Mouse (Mus musculus) midbrain, postnatal 0 days (tissue): ENCODE measurements around the gene Gramd1b. TPM values are rescaled to one million over a fixed set of nuclear protein-coding genes. Genes with fewer than 3 reads are reported as not detected.

Source experiments
- ATAC-seq: fragments of 200-750 bp; cut with Nextera tagmentation; 2 replicates; pipeline ENCODE4 v1.8.0; 2017; ENCODE audit warnings: moderate number of reproducible peaks, mild to moderate bottlenecking, moderate TSS enrichment, moderate library complexity; ENCODE audit not compliant: low FRiP score
- DNase-seq: peaks from one replicate; pipeline ENCODE4 v3.0.0-alpha.2; 2015; ENCODE audit warnings: low spot score
- H3K27ac ChIP-seq: fragments of 300-500 bp; sonication (generic); 2 replicates; pipeline ENCODE4 v1.5.1; 2014; ENCODE audit warnings: low read depth, mild to moderate bottlenecking, low read length, mixed read lengths
- H3K27me3 ChIP-seq: fragments of 300-500 bp; sonication (generic); 2 replicates; pipeline ENCODE4 v1.6.1; 2014; ENCODE audit warnings: low read length, control low read depth, mixed read lengths; ENCODE audit not compliant: insufficient read depth
- H3K36me3 ChIP-seq: fragments of 300-500 bp; sonication (generic); 2 replicates; pipeline ENCODE4 v1.6.1; 2014; ENCODE audit warnings: low read length, control low read depth, mixed read lengths; ENCODE audit not compliant: insufficient read depth
- H3K4me1 ChIP-seq: fragments of 300-500 bp; sonication (generic); 2 replicates; pipeline ENCODE4 v1.6.1; 2014; ENCODE audit warnings: mild to moderate bottlenecking, control low read depth, antibody characterized with exemption, low read length, mixed read lengths; ENCODE audit not compliant: insufficient read depth
- H3K4me2 ChIP-seq: fragments of 300-500 bp; sonication (generic); 2 replicates; pipeline ENCODE4 v1.6.1; 2014; ENCODE audit warnings: low read depth, mild to moderate bottlenecking, low read length, mixed read lengths; ENCODE audit not compliant: poor library complexity, severe bottlenecking
- H3K4me3 ChIP-seq: fragments of 300-500 bp; sonication (generic); 2 replicates; pipeline ENCODE4 v1.5.1; 2014; ENCODE audit warnings: low read depth, mild to moderate bottlenecking, low read length, moderate library complexity
- H3K9ac ChIP-seq: fragments of 300-500 bp; sonication (generic); replicated peaks from 2 replicates; pipeline ENCODE4 v1.6.1; 2014; ENCODE audit warnings: mild to moderate bottlenecking, low read length, moderate library complexity, mixed read lengths; ENCODE audit not compliant: poor library complexity, severe bottlenecking
- H3K9me3 ChIP-seq: fragments of 300-500 bp; sonication (generic); 2 replicates; pipeline ENCODE4 v1.6.1; 2016; ENCODE audit warnings: low read length, control low read depth
- CTCF ChIP-seq: IDR thresholded peaks from 2 replicates; pipeline ENCODE4 v1.5.1; 2016; ENCODE audit warnings: antibody characterized with exemption, mild to moderate bottlenecking
- WGBS: fragments of 180-500 bp; shearing (Covaris S2); extraction: QIAGEN DNeasy Blood & Tissue Kit; methylation state at CpG from one replicate; pipeline ENCODE4 v1.1.7; 2014; 5-methylcytosine and 5-hydroxymethylcytosine counted together
- polyA plus RNA-seq: library from polyadenylated mRNA; unstranded; fragments of >200 nt; fragmentation: Nextera tagmentation; extraction: Ambion mirVana; gene quantifications from 2 replicates; pipeline ENCODE4 v1.2.1, GENCODE M21; 2015
- total RNA-seq: library from RNA; depleted of rRNA; stranded (reverse); fragments of >200 nt; gene quantifications from 2 replicates; pipeline ENCODE4 v1.2.3, GENCODE M21; 2014

Gene Gramd1b
- total and polyA plus RNA-seq, 2 experiments from 2014 or later: 19.1 to 48.3 TPM

DNA sequence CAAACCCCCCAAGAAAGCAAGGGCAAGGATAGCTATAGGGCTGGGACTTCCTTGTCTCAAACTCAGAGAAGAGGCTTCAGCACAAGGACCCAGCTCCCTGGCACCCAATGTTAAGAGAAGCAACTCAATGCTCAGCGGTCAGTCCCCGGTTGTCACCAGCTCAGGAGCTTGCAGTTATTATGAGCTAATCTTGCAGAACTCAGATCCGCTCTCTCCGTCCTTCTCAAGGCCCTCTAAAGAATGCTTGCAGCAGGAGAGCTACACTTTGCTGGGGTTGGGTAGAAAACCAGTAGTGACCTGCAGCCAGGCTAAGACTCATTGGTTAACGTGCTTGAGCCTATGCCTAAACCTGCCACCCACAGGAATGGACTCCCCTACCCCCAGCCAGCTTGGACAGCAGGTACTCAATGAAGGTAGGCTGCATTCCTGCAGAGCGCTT is 156.6 kb downstream of the Gramd1b start:
- no peak overlapping the region; the same call in 1 of the 2 replicates for H3K9ac ChIP-seq
- ATAC-seq: no peak

DNA sequence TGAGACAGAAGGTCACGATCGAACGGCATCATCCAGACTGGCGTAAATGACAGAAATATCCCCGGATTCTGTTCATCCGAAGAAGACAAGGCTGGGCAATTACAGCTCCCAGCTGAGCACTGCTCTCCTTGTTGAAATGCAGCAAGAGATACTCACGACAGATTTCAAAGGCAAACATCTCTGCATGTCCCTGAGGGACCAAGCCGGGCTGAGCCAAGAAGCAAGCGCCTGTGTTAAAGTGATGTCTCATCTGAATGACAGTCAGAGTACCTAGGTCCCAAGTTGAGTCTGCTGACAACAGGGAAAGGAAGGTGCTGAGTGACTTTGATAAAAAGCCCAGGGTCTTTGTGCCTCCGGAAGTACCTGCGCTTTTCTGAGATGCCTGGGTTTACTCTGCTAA is 157.1 kb downstream of the Gramd1b start:
- peak overlapping the region; percentile 5; the same call in 1 of the 2 replicates for H3K4me3 ChIP-seq
- H3K4me1 ChIP-seq: peaks cover 12% of the 10 kb centered on the region; the same call in 1 of the 2 replicates
- peak overlapping the region; percentile 33; the same call in 1 of the 2 replicates for H3K4me2 ChIP-seq
- H3K36me3 ChIP-seq: no peaks in the 10 kb centered on the region
- no peak overlapping the region for H3K27ac ChIP-seq
- 56% methylated on average over 11 of the region's 11 CpGs for WGBS
- H3K9ac ChIP-seq: no peak overlapping the region; the same call in 1 of the 2 replicates
- ATAC-seq: no peak
- no peaks in the 10 kb centered on the region for H3K27me3 ChIP-seq
- TF ChIP-seq CTCF: no peak
- no peak for DNase-seq
- H3K9me3 ChIP-seq: no peaks in the 10 kb centered on the region

More for the DNA sequence above, 156.6 kb downstream of the Gramd1b start:
- no peaks in the 10 kb centered on the region for H3K27me3 ChIP-seq
- H3K27ac ChIP-seq: no peak overlapping the region
- peaks cover 12% of the 10 kb centered on the region; the same call in 1 of the 2 replicates for H3K4me1 ChIP-seq
- H3K9me3 ChIP-seq: no peaks in the 10 kb centered on the region
- 59% methylated on average over 6 of the region's 6 CpGs for WGBS
- peak overlapping the region; percentile 33; the same call in 1 of the 2 replicates for H3K4me2 ChIP-seq
- no peak for DNase-seq
- no peaks in the 10 kb centered on the region for H3K36me3 ChIP-seq
- H3K4me3 ChIP-seq: 0 out of 2 replicates have a peak overlapping the region, but pooled peaks have one; percentile 5
- TF ChIP-seq CTCF: no peak

DNA sequence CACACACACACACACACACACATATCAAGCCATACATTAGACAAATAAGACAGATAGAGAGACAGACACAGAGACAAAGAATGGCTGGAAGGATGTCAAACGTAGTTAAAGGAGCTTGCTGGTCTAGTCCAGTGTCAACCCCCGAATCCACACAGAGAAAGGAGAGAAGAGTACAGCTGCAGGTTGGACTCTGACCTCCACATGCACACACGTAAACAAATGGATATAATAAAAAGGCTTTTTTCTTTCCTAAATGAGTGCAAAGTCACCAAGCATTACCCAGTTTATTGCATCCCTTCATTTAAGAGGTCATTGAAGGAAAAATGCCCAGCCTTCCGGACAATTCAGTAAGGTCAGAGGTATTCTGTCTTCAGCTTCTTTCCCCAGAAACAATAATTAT is 161.0 kb downstream of the Gramd1b start:
- H3K4me3 ChIP-seq: no peak overlapping the region
- 92% methylated on average over 4 of the region's 4 CpGs for WGBS

DNA sequence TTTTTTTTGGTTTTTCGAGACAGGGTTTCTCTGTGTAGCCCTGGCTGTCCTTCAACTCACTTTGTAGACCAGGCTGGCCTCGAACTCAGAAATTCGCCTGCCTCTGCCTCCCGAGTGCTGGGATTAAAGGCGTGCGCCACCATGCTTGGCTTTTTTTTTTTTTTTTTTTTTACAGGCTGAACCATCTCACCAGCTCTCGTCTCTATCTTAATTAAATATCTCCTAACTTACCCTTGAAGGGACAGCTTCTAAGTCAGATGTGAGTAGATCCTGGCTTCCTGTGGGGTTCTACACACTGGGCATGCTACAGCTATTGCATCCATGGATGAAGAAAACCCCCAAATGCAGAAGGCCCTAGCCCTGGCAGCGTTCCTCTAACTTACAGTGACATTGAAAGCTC is 164.4 kb downstream of the Gramd1b start:
- Histone ChIP-seq H3K36me3 (no peaks in the 10 kb centered on the region), H3K27ac (no peak overlapping the region), H3K9me3 (no peaks in the 10 kb centered on the region), H3K4me1 (no peaks in the 10 kb centered on the region), H3K27me3 (no peaks in the 10 kb centered on the region), H3K4me3 (no peak overlapping the region), H3K4me2 (no peak overlapping the region), H3K9ac (no peak overlapping the region)
- WGBS: 91% methylated on average over 6 of the region's 8 CpGs
- no peak for TF ChIP-seq CTCF
- ATAC-seq (no peak), DNase-seq (no peak)

More for the DNA sequence above, 161.0 kb downstream of the Gramd1b start:
- H3K4me1 ChIP-seq: peaks cover 7% of the 10 kb centered on the region; the same call in 1 of the 2 replicates
- TF ChIP-seq CTCF: no peak
- ATAC-seq (no peak), DNase-seq (no peak)
- no peak overlapping the region for H3K27ac ChIP-seq
- H3K36me3 ChIP-seq: no peaks in the 10 kb centered on the region
- no peaks in the 10 kb centered on the region for H3K27me3 ChIP-seq
- no peaks in the 10 kb centered on the region for H3K9me3 ChIP-seq
- H3K9ac ChIP-seq: no peak overlapping the region
- no peak overlapping the region for H3K4me2 ChIP-seq

DNA sequence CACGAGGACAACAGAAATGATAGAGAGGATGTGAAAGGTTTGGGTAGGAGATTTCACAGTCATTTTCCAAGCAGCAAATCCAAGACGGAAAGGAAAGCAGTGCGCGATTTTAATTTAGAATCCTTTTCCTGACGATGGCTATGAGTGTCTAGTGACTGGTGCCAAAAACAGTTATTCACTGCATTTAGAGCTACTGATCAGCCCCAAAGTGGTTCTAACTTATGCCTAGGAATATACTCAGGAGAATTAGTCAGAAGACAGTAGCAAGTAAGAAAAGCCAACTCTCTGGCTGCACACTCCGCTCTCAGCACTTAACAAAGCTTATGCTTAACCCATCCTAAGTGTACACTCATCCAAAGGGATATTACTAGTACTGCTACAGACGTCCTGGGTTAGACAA is 166.9 kb downstream of the Gramd1b start:
- Histone ChIP-seq H3K4me2 (no peak overlapping the region), H3K4me1 (no peaks in the 10 kb centered on the region), H3K27ac (no peak overlapping the region), H3K27me3 (no peaks in the 10 kb centered on the region), H3K9me3 (no peaks in the 10 kb centered on the region), H3K4me3 (no peak overlapping the region), H3K9ac (no peak overlapping the region), H3K36me3 (no peaks in the 10 kb centered on the region)
- DNase-seq (no peak), ATAC-seq (no peak)
- no peak for TF ChIP-seq CTCF
- WGBS: 65% methylated on average over 7 of the region's 7 CpGs

DNA sequence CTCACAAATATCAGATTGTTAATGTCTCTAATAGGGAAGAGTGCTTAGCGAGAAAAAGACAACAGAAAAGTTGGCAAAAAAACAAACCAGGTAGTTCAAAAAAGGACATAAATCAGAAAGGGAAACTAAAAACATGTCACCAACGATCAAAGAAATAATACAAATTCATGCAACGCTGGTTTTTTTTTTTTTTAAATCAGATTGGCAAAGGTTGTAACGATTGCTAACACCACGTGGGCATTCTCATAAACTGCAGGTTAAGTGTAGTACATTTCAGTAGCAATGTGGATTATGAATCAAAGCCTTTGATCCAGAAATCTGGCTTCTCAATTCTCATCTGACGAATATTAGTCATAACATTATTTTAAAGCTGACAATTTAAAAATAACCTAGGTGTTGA is 169.2 kb downstream of the Gramd1b start:
- ATAC-seq (no peak), DNase-seq (no peak)
- Histone ChIP-seq H3K4me1 (no peaks in the 10 kb centered on the region), H3K27me3 (no peaks in the 10 kb centered on the region), H3K9me3 (no peaks in the 10 kb centered on the region), H3K9ac (no peak overlapping the region), H3K27ac (no peak overlapping the region), H3K4me2 (no peak overlapping the region), H3K4me3 (no peak overlapping the region), H3K36me3 (no peaks in the 10 kb centered on the region)
- TF ChIP-seq CTCF: no peak
- 81% methylated on average over 6 of the region's 6 CpGs for WGBS
